Comparison of ENCODE assay signal across 27 mouse cellular contexts in genomic region chr5:111659229-111659628, GRCm38 (mm10).
DNase-seq lines count a peak whose midpoint lies in the region; ATAC-seq lines count a peak whose summit lies in the region.
"Had no signal": no experiment of that assay in that cellular context is flagged by ENCODE, and none has a peak within 500 bp of the region (broad histone marks: within the 10 kb centered on the region; RNA-seq: fewer than 3 reads in every experiment).

No protein-coding gene starts in this region.

- H3K27me3 ChIP-seq in hindbrain, embryonic 10.5 days (ENCODE audit: insufficient read depth, poor library complexity, severe bottlenecking) = peaks cover 11% of the 10 kb centered on the region
- no peaks in the 10 kb centered on the region for H3K27me3 ChIP-seq in hindbrain, embryonic 11.5 days (ENCODE audit: control insufficient read depth, insufficient read depth, low read length)
- H3K27me3 ChIP-seq in midbrain, embryonic 10.5 days (ENCODE audit: low read depth, poor library complexity, severe bottlenecking) = peaks cover 28% of the 10 kb centered on the region
- H3K27me3 ChIP-seq in midbrain, embryonic 11.5 days (ENCODE audit: control insufficient read depth, insufficient read depth, low read length) = no peaks in the 10 kb centered on the region
- H3K27me3 ChIP-seq in embryonic facial prominence, embryonic 10.5 days (replicated peaks; ENCODE audit: low read depth, poor library complexity, severe bottlenecking) = peaks cover 4% of the 10 kb centered on the region; the same call in 1 of the 2 replicates
- H3K27me3 ChIP-seq: embryonic facial prominence, embryonic 15.5 days; lung, embryonic 15.5 days; stomach, embryonic 15.5 days had no signal

- no peak for DNase-seq in hindbrain, embryonic 10.5 days (ENCODE audit: low spot score)
- DNase-seq in hindbrain, embryonic 11.5 days (ENCODE audit: low spot score) = no peak
- no peak for DNase-seq in midbrain, embryonic 10.5 days (ENCODE audit: low spot score)
- no peak for DNase-seq in midbrain, embryonic 11.5 days (ENCODE audit: low spot score, missing footprints)
- no peak for DNase-seq in embryonic facial prominence, embryonic 10.5 days (ENCODE audit: low spot score)
- DNase-seq in testis, postnatal 10 days (ENCODE audit: low spot score) = no peak
- DNase-seq in lung, postnatal 14 days = no peak
- DNase-seq: adrenal gland, adult 2 months; adrenal gland, postnatal 36 days; cerebellum, adult 2 months; cerebellum, postnatal 14 days; gastrocnemius, postnatal 14 days; kidney, adult 9 months; kidney, postnatal 10 days; layer of hippocampus, postnatal 36 days; liver; lung, postnatal 36 days; retina, postnatal 1 day; right cerebral cortex, postnatal 14 days; thymus, postnatal 14 days had no signal

- ATAC-seq in hindbrain, embryonic 11.5 days (ENCODE audit: low FRiP score) = no peak
- ATAC-seq in midbrain, embryonic 11.5 days (ENCODE audit: low FRiP score) = no peak
- ATAC-seq: CD4-positive, CD25-positive, alpha-beta regulatory T cell, adult 4 months; intestine, embryonic 16.5 days had no signal

- no peak overlapping the region for H3K9ac ChIP-seq in hindbrain, embryonic 11.5 days (ENCODE audit: low read depth, low read length)
- H3K9ac ChIP-seq in midbrain, embryonic 11.5 days (ENCODE audit: low read length) = no peak overlapping the region
- H3K9ac ChIP-seq: embryonic facial prominence, embryonic 15.5 days; heart, embryonic 15.5 days; lung, embryonic 15.5 days; stomach, embryonic 15.5 days had no signal

- peaks cover 45% of the 10 kb centered on the region for H3K4me1 ChIP-seq in hindbrain, embryonic 10.5 days (replicated peaks)
- H3K4me1 ChIP-seq in hindbrain, embryonic 11.5 days (replicated peaks; ENCODE audit: control insufficient read depth, insufficient read depth, low read length) = peaks cover 20% of the 10 kb centered on the region
- H3K4me1 ChIP-seq in midbrain, embryonic 10.5 days = peaks cover 47% of the 10 kb centered on the region
- peaks cover 31% of the 10 kb centered on the region for H3K4me1 ChIP-seq in midbrain, embryonic 11.5 days (ENCODE audit: control insufficient read depth, insufficient read depth, low read length)
- H3K4me1 ChIP-seq in embryonic facial prominence, embryonic 10.5 days = peaks cover 39% of the 10 kb centered on the region
- H3K4me1 ChIP-seq: heart, embryonic 15.5 days had no signal

- WGBS in hindbrain, embryonic 10.5 days = 94% methylated on average over 3 of the region's 3 CpGs
- 93% methylated on average over 3 of the region's 3 CpGs for WGBS in hindbrain, embryonic 11.5 days
- 98% methylated on average over 3 of the region's 3 CpGs for WGBS in midbrain, embryonic 10.5 days
- WGBS in midbrain, embryonic 11.5 days = 97% methylated on average over 3 of the region's 3 CpGs
- 95% methylated on average over 3 of the region's 3 CpGs for WGBS in embryonic facial prominence, embryonic 10.5 days

- no peak overlapping the region for H3K4me3 ChIP-seq in hindbrain, embryonic 10.5 days
- no peak overlapping the region for H3K4me3 ChIP-seq in hindbrain, embryonic 11.5 days (ENCODE audit: low read depth, low read length)
- no peak overlapping the region for H3K4me3 ChIP-seq in midbrain, embryonic 10.5 days
- no peak overlapping the region for H3K4me3 ChIP-seq in midbrain, embryonic 11.5 days (ENCODE audit: low read depth, low read length)
- no peak overlapping the region for H3K4me3 ChIP-seq in embryonic facial prominence, embryonic 10.5 days
- H3K4me3 ChIP-seq: embryonic facial prominence, embryonic 15.5 days; heart, embryonic 10.5 days; heart, embryonic 15.5 days; lung, embryonic 15.5 days; stomach, embryonic 15.5 days had no signal

- no peaks in the 10 kb centered on the region for H3K9me3 ChIP-seq in hindbrain, embryonic 10.5 days
- H3K9me3 ChIP-seq in hindbrain, embryonic 11.5 days (ENCODE audit: control insufficient read depth, low read length) = no peaks in the 10 kb centered on the region
- peaks cover 6% of the 10 kb centered on the region; the same call in 1 of the 2 replicates for H3K9me3 ChIP-seq in midbrain, embryonic 10.5 days (replicated peaks)
- H3K9me3 ChIP-seq in midbrain, embryonic 11.5 days (ENCODE audit: control insufficient read depth, low read length) = no peaks in the 10 kb centered on the region
- H3K9me3 ChIP-seq in embryonic facial prominence, embryonic 10.5 days = 0 out of 2 replicates have a peak, but pooled peaks cover 4% of the 10 kb centered on the region
- H3K9me3 ChIP-seq: embryonic facial prominence, embryonic 15.5 days; heart, embryonic 10.5 days; heart, embryonic 15.5 days; lung, embryonic 15.5 days; stomach, embryonic 15.5 days had no signal

- no peak overlapping the region for H3K4me2 ChIP-seq in hindbrain, embryonic 11.5 days (replicated peaks; ENCODE audit: low read depth, low read length)
- no peak overlapping the region for H3K4me2 ChIP-seq in midbrain, embryonic 11.5 days
- H3K4me2 ChIP-seq: embryonic facial prominence, embryonic 15.5 days; heart, embryonic 15.5 days; lung, embryonic 15.5 days; stomach, embryonic 15.5 days had no signal

- no peaks in the 10 kb centered on the region for H3K36me3 ChIP-seq in hindbrain, embryonic 10.5 days
- H3K36me3 ChIP-seq in hindbrain, embryonic 11.5 days (ENCODE audit: control insufficient read depth, insufficient read depth, low read length) = no peaks in the 10 kb centered on the region
- no peaks in the 10 kb centered on the region for H3K36me3 ChIP-seq in midbrain, embryonic 10.5 days
- no peaks in the 10 kb centered on the region for H3K36me3 ChIP-seq in midbrain, embryonic 11.5 days (ENCODE audit: control insufficient read depth, insufficient read depth, low read length)
- H3K36me3 ChIP-seq in embryonic facial prominence, embryonic 10.5 days (replicated peaks) = no peaks in the 10 kb centered on the region
- H3K36me3 ChIP-seq: embryonic facial prominence, embryonic 15.5 days; heart, embryonic 10.5 days; heart, embryonic 15.5 days; lung, embryonic 15.5 days; stomach, embryonic 15.5 days had no signal

- peak overlapping the region; percentile 79 for H3K27ac ChIP-seq in hindbrain, embryonic 10.5 days
- H3K27ac ChIP-seq in hindbrain, embryonic 11.5 days (ENCODE audit: low read depth, low read length) = no peak overlapping the region
- peak overlapping the region; percentile 85 for H3K27ac ChIP-seq in midbrain, embryonic 10.5 days (replicated peaks)
- H3K27ac ChIP-seq in midbrain, embryonic 11.5 days (ENCODE audit: low read depth, low read length) = no peak overlapping the region
- 0 out of 2 replicates have a peak overlapping the region, but pooled peaks have one; percentile 3 for H3K27ac ChIP-seq in embryonic facial prominence, embryonic 10.5 days (replicated peaks)
- H3K27ac ChIP-seq: embryonic facial prominence, embryonic 15.5 days; heart, embryonic 10.5 days; heart, embryonic 15.5 days; lung, embryonic 15.5 days; stomach, embryonic 15.5 days had no signal

Comparison
In these comparisons a context has a peak if more than half of its experiments do, and no peak if none do; other contexts are left out.
1. H3K27ac ChIP-seq: peak in hindbrain, embryonic 10.5 days (single experiment), midbrain, embryonic 10.5 days (single experiment) and embryonic facial prominence, embryonic 10.5 days (single experiment); none in hindbrain, embryonic 11.5 days (single experiment) and midbrain, embryonic 11.5 days (single experiment).